Mouse (Mus musculus) olfactory bulb, adult 2 months (tissue): ENCODE measurements around the gene Elfn2. TPM values are rescaled to one million over a fixed set of nuclear protein-coding genes. Genes with fewer than 3 reads are reported as not detected.

Source experiments
- H3K27ac ChIP-seq: fragments of 200-500 bp; 2 replicates; pipeline ENCODE4 v1.5.1; 2012; ENCODE audit warnings: low read depth, low read length; ENCODE audit not compliant: insufficient read depth
- H3K4me1 ChIP-seq: fragments of 200-500 bp; 2 replicates; pipeline ENCODE4 v1.6.1; 2012; ENCODE audit warnings: low read length; ENCODE audit not compliant: control insufficient read depth, insufficient read depth
- H3K4me3 ChIP-seq: fragments of 200-500 bp; 2 replicates; pipeline ENCODE4 v1.5.1; 2012; ENCODE audit warnings: mild to moderate bottlenecking, low read depth, low read length, moderate library complexity; ENCODE audit not compliant: insufficient read depth
- CTCF ChIP-seq: fragments of 200-500 bp; IDR thresholded peaks from 2 replicates; pipeline ENCODE4 v1.5.1; 2012; ENCODE audit warnings: low read depth, mild to moderate bottlenecking, low read length, moderate library complexity; ENCODE audit not compliant: insufficient read depth
- POLR2A ChIP-seq: fragments of 200-500 bp; IDR thresholded peaks from 2 replicates; pipeline ENCODE4 v1.6.1; 2012; ENCODE audit warnings: mild to moderate bottlenecking, low read depth, low read length, moderate library complexity; ENCODE audit not compliant: insufficient read depth
- WGBS: fragments of 180-500 bp; shearing (Covaris S2); methylation state at CpG from one replicate; pipeline ENCODE4 v1.1.7; 2018; 5-methylcytosine and 5-hydroxymethylcytosine counted together
- polyA plus RNA-seq: library from polyadenylated mRNA; stranded (reverse); fragments of >200 nt; gene quantifications from 2 replicates; pipeline ENCODE4 v1.2.4, GENCODE M21; 2012; ENCODE audit warnings: low replicate concordance; ENCODE audit not compliant: missing spikeins, insufficient read depth, insufficient read length

Gene Elfn2
- polyA plus RNA-seq, 1 experiment = not detected

GRCm38 (mm10) chr15:78750608-78751350, 32.2 kb upstream of the Elfn2 start:
- Histone ChIP-seq H3K4me1 (peaks cover 41% of the 10 kb centered on the region), H3K4me3 (no peak overlapping the region), H3K27ac (peak overlapping the region; percentile 65)
- no peak for TF ChIP-seq POLR2A
- TF ChIP-seq CTCF = no peak
- WGBS = 26% methylated on average over 6 of the region's 6 CpGs

DNA sequence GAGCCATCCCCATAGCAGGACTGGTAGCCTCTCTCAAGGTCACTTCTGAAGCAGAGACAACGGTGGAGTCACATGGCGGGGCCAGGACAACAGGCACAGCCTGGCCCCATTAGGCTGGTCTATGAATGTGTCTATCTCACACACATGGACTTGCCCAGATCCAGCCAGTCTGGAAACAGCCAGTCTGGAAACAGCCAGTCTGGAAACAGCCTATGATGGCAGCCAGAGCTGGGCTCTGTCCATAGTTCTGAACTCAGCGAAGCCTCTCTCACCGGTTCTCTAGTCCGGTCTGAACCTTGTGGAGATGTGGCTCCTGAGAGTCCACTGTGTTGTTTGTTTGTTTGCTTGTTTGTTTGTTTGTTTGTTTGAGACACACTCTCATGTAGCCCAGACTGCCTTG, 31.3 kb upstream of the Elfn2 start:
- H3K4me3 ChIP-seq = no peak overlapping the region
- WGBS = 69% methylated on average over 5 of the region's 5 CpGs
- TF ChIP-seq CTCF = no peak
- no peak for TF ChIP-seq POLR2A
- H3K27ac ChIP-seq = peak overlapping the region; percentile 22; the same call in 1 of the 2 replicates
- H3K4me1 ChIP-seq = peaks cover 38% of the 10 kb centered on the region

DNA sequence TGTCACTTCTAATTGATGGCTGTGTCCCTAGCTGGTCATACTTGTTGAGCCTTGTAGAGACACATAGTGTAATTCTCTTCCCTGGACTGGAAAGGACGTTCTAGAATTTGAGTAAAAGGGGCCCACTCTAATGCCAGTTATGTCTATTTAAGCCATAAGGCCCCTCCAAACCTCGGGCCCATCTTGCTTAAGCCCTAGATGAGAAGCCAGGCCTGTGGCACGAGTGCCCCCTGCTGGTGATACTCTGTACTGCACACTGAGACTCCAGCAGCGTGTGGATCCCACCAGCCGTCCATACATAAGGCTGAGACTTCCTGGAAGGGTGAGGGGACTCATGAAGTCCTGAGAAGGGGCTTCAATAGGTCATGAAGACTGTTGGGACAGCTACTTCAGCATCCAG, 25.6 kb upstream of the Elfn2 start:
- no peak overlapping the region for H3K27ac ChIP-seq
- 8% methylated on average over 5 of the region's 5 CpGs for WGBS
- peaks cover 14% of the 10 kb centered on the region; the same call in 1 of the 2 replicates for H3K4me1 ChIP-seq

GRCm38 (mm10) chr15:78742831-78743230, 24.3 kb upstream of the Elfn2 start:
- TF ChIP-seq CTCF = no peak
- TF ChIP-seq POLR2A = no peak
- Histone ChIP-seq H3K27ac (no peak overlapping the region), H3K4me3 (no peak overlapping the region), H3K4me1 (peaks cover 11% of the 10 kb centered on the region; the same call in 1 of the 2 replicates)
- 80% methylated on average over 10 of the region's 10 CpGs for WGBS

More for the DNA sequence above, 25.6 kb upstream of the Elfn2 start:
- no peak for TF ChIP-seq POLR2A
- peak; percentile 94 for TF ChIP-seq CTCF
- H3K4me3 ChIP-seq = no peak overlapping the region

DNA sequence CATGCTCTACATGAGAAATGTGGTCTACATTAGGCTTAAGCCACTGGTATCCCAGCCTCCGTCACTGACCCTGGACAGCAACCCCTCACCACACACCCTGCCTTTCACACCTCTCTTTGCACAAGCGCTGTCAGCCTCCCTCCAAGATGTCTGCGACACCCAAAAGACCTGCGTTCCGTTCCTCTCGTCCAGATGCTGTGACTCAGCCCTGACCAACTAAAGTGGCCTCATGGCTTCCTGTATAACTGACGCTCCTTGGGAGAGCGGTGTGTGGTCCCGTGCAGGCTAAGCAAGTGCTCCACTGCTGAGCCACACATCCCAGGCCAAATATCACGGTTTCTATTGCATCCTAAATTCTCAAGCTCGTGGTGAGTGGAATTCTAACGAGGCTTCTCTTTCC, 22.1 kb upstream of the Elfn2 start:
- WGBS = 79% methylated on average over 12 of the region's 12 CpGs

DNA sequence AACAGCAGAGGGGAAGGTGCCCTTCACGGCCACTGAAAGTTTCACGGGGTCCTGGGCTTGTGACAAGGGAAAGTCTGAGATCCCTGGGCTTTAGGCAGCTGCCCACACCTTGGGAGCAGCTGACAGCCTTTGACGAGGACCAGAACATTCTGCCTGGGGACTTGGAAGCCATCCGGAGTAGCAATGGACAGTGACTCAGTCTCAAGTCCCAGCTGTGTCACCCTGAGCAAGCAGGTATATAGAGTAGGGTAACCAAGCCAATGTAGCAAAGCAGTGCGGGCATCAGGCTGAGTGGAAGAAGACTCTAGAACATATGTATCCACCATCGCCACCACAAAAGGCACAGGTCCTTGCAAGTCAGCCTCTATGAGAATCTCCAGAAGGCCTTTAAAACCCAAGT, 18.6 kb upstream of the Elfn2 start:
- H3K4me3 ChIP-seq = no peak overlapping the region
- H3K27ac ChIP-seq = no peak overlapping the region
- WGBS = 74% methylated on average over 6 of the region's 6 CpGs
- H3K4me1 ChIP-seq = peaks cover 21% of the 10 kb centered on the region
- no peak for TF ChIP-seq POLR2A
- TF ChIP-seq CTCF = no peak

More for the DNA sequence above, 22.1 kb upstream of the Elfn2 start:
- no peak for TF ChIP-seq POLR2A
- TF ChIP-seq CTCF = no peak
- H3K27ac ChIP-seq = no peak overlapping the region
- H3K4me3 ChIP-seq = no peak overlapping the region
- H3K4me1 ChIP-seq = peaks cover 26% of the 10 kb centered on the region

DNA sequence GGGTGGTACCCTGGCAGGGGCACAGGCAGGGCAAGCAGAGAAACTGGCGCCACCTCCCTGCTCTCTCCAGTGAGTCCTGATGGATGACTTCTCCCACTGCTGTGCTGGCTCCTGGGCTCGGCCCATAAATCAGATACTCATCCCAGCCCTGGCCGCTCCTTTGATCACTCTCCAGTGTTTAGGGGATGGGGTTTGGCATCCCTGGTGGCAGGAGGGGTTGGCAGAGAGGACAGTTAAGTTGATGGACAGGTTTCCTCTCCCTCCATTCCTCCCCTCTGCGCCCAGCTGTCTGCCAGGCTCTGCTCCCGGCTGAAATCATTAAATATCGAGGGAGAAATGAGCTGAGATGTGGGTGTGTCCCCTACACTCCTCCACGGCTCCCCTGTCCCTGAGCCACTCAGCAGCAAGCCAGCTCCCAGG, 18.1 kb upstream of the Elfn2 start:
- Histone ChIP-seq H3K27ac (0 out of 2 replicates have a peak overlapping the region, but pooled peaks have one; percentile 29), H3K4me3 (no peak overlapping the region), H3K4me1 (peaks cover 21% of the 10 kb centered on the region)
- WGBS = 54% methylated on average over 7 of the region's 7 CpGs
- TF ChIP-seq POLR2A = no peak
- TF ChIP-seq CTCF = no peak

DNA sequence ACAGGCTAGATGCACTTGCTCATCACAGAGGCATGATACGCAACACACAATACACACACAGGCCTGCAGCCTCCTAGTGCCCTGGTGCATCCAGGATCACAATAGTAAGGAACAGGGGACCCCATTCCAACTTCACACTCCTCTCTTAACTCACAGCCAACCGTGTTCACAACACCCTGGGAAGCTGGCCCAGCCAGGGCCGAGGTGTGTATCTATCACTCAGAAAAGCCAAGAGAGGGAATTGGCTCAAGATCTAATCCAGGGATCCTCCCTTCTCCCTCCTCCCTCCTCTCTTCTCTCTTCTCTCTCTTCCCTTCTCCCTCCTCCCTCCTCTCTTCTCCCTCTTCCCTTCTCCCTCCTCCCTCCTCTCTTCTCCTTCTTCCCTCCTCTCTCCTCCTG, 17.6 kb upstream of the Elfn2 start:
- Histone ChIP-seq H3K4me3 (no peak overlapping the region), H3K27ac (peak overlapping the region; percentile 29; the same call in 1 of the 2 replicates), H3K4me1 (peaks cover 21% of the 10 kb centered on the region)
- TF ChIP-seq POLR2A (no peak), CTCF (no peak)
- WGBS = 53% methylated on average over 3 of the region's 3 CpGs

DNA sequence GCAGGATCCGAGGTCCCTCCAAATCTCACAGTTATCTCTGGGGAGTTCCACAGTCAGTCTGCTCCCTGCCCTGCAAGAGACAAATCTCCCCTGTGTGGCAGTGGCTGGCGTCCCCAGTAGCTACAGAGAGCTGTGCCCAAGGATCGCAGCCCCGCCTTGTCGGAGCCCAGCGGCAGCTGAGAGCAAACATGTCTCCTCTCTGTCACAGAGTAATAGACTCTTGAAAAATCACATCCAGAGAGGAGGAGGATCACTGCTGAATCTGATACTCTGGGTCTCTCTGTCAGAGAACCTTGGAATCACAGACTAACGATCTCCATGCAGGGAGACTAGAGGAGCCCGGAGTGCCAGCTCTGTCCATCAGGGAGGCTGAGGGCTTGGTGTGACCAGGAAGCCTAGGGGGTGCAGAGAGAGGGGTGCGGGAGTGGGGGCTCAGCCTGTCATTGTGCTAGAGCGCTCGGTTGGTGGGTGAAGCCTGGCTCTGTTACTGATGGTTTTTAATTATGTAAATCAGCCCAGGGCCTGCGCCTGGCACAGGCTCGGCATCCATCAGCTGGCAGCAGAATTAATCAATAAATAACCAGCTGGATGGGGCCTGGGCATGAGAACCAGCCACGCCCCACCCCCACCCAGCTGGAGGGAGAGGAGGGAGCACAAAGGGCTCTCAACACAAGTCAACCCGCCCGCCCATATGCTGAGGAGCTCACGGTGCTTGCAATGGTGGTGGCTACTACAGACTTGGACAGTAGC, 17.0 kb upstream of the Elfn2 start:
- peak overlapping the region; percentile 29 for H3K27ac ChIP-seq
- 26% methylated on average over 17 of the region's 17 CpGs for WGBS

More for the DNA sequence above, 17.0 kb upstream of the Elfn2 start:
- peaks cover 21% of the 10 kb centered on the region for H3K4me1 ChIP-seq
- TF ChIP-seq CTCF (no peak), POLR2A (no peak)
- no peak overlapping the region for H3K4me3 ChIP-seq
